In genomic region chr6:29770672-29771321, GRCm38 (mm10) we compare ENCODE assay signal across 1 mouse cellular context.
TF ChIP-seq lines count a peak whose summit lies in the region.

No protein-coding gene starts in this region.

TF ChIP-seq in CH12.LX, 34 proteins besides CTCF, POLR2A, EP300 and RAD21 (continued from another document):
- TF ChIP-seq MAZ (IDR thresholded peaks at IDR 0.05; ENCODE audit: low read depth, low read length) (no peak), SIN3A (IDR thresholded peaks at IDR 0.05; ENCODE audit: low read length) (no peak), USF2 (conservative IDR thresholded peaks at IDR 0.05; ENCODE audit: low read depth, low read length) (no peak), NRF1 (IDR thresholded peaks at IDR 0.05; ENCODE audit: low read depth, low read length) (no peak), SMC3 (IDR thresholded peaks at IDR 0.05; ENCODE audit: low read depth, low read length) (no peak), CHD1 (IDR thresholded peaks at IDR 0.05; ENCODE audit: low read depth, low read length) (no peak), MAFK (IDR thresholded peaks at IDR 0.05; ENCODE audit: insufficient replicate concordance, low read length) (no peak), PAX5 (IDR thresholded peaks at IDR 0.05; ENCODE audit: low read length) (no peak), ZNF384 (IDR thresholded peaks at IDR 0.05; ENCODE audit: low read depth, low read length) (no peak), IRF4 (IDR thresholded peaks at IDR 0.05; ENCODE audit: low read depth, low read length) (no peak), USF1 (IDR thresholded peaks at IDR 0.05; ENCODE audit: low read depth, low read length) (no peak), GABPA (IDR thresholded peaks at IDR 0.05; ENCODE audit: insufficient replicate concordance, low read depth, low read length) (no peak), TCF12 (IDR thresholded peaks at IDR 0.05; ENCODE audit: low read depth, low read length) (no peak), NELFE (IDR thresholded peaks at IDR 0.05; ENCODE audit: low read depth, low read length) (no peak)
